Mouse (Mus musculus) gastrocnemius, postnatal 36 days (tissue): ENCODE data around the gene Rpl41. TPM values are rescaled to one million over a fixed set of nuclear protein-coding genes. Genes with fewer than 3 reads are reported as not detected.
"Not testable (repeated sequence)": the region's sequence is repeated elsewhere in the genome, so short reads cannot be mapped to it uniquely, and the experiment has no call there.

Experiments used
- DNase-seq, 2 experiments: peaks; one replicate each; pipeline ENCODE4 v3.0.0; 2022
- intact Hi-C: fragments of 180-260 bp; cut with DNase I; formaldehyde crosslinking; loops from one replicate; pipeline ENCODE4 v1.15.1; 2025
- total RNA-seq, 2 experiments: library from RNA; stranded (reverse); gene quantifications; 2 replicates each; pipeline ENCODE4 v1.2.3; 2021

Gene Rpl41
- total RNA-seq, 2 experiments from 2014 or later, result 857 to 980 TPM

DNA sequence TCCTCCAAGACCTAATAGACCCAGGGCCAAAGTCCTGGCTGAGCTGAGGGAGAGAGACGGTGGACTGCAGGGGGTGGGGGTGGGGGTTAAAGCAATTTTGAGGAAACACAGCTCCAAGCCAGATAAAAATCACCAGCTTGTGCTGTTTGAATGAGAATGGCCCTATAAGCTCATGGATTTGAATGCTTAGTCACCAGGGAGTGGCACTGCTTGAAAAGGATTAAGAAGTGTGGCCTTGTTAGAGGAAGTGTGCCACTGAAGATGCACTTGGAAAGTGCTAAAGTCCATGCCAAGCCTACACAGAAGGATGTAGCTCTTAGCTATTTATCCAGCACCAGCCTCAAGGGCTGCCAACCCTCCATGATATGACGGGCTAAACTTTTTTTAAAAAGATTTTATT is 13.9 kb downstream of the Rpl41 start:
- DNase-seq, result no peak
- intact Hi-C loops, result loop anchor here (2.0 kb wide), 2 partner anchors 14 to 76 kb away; partner anchors contain the start of gene Smarcc2

DNA sequence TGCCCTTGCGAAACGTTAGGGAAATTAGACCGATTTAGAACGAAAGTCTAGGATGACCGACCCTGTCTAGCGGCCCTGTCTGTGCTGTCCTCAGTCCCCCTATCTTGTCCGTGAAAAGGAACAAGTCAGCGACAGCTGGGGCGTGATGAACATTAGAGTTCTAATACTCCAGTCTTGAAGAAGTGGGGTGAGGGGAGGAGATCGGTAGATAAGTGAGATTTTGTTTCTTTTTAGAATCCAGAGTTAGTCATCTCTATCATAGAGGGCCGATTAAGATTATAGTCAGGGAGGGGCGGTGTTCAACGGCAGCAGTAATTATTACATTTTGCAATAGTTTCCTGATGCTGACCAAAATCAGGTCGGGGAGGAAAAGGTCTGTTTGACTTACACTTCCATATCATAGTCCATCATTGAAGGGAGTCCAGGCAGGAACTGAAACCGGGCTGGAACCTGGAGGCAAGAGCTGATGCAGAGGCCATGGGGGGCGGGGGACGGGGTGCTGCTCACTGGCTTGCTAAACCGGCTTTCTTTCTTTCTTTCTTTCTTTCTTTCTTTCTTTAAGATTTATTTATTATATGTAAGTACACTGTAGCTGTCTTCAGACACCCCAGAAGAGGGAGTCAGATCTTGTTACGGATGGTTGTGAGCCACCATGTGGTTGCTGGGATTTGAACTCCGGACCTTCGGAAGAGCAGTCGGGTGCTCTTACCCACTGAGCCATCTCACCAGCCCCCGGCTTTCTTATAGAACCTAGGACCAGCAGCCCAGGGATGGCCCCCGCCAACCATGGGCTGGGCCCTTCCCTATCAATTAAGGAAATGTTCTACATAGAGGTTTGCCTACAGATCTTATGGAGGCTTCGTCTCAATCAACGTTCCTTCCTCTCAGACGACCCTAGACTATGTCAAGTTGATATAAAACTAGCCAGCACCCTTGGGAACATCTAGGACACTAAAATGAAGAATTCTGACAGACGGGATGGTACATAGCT is 22.4 kb downstream of the Rpl41 start:
- intact Hi-C loops, result no loop called here

DNA sequence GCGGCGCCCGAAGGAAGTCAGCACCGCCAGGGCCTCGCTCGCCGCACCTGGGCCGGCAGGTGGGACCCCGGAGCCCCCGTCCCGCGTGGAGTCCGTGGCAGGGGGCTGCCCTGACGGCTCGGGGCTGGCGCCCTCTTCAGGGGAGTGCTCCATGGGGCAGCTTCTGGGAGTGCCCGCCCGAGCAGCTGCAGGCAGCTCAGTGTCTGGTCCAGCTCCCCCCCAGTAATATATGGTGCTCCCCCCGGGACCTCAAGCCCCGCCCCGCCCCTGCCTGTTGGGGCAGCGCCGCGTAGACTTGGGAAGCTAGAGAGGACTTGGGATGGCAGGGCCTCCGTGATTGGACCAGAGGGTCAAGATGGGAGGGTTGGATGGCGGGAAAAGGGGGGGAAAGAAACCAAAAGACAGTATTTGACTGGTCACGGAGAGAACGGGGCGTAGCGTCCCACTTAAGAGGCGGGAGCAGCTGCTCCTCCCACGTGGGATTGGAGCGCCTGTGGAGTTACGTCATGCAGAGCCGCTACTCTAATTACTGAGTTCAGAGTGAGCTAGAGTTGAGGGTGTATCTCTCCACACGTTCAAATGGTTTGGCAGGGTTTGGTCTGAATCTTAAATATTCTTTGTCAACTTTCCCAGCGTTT is 23.3 kb downstream of the Rpl41 start, which contains the start of gene Esyt1:
TSS of gene Esyt1 (minus strand) at position 201 of the 638 bp plus-strand sequence.
- peak; percentile 84 to 91 for DNase-seq
- intact Hi-C loops, result no loop called here

More for the DNA sequence above, 22.4 kb downstream of the Rpl41 start:
- DNase-seq, result no peak

DNA sequence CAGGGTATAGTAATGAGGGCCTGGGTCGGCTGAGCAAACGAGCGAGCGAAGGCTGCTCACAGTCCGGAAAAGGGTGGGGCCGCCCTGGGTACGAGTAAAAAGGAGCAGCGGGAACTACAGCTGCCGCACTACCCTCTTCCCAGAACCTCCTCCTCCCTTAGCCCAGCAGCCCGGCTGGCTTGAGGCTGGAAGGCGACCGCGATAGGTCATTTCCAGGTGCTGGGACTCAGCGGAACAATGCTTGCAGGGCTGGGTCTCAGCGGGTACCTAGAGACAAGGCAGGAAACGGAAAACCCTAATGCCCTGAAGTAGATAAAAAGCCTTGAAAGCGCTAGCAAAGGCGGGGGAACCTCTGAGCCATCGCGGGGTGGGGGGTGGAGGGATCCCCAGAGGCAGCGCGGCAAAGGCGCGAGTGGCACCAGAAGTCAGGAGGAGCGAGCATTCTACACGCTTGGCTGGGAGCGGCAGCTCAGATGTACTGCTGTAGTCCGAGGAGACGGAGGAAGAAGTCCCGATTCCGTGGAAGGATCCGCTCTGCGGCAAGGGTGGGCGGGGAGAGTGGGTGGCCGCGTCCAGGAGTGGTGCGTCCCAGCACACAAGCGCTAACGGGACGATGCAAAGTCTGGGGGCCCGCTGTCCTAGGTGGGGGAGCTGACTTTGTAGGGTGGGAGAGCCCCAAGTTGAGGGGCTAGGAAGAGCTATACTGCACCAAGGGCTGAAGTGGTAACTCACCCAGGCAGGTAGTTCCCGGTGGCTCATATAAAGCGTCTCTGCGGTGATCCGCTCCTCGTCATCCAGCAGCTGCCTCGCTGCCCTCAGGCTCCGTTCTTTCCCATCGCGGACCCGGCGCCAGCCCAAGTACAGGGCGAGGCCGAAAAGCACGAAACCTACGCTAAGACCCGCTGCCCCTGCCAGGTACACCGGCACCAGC is 24.1 kb downstream of the Rpl41 start:
- peak; percentile 23 to 54 for DNase-seq
- intact Hi-C loops, result no loop called here

DNA sequence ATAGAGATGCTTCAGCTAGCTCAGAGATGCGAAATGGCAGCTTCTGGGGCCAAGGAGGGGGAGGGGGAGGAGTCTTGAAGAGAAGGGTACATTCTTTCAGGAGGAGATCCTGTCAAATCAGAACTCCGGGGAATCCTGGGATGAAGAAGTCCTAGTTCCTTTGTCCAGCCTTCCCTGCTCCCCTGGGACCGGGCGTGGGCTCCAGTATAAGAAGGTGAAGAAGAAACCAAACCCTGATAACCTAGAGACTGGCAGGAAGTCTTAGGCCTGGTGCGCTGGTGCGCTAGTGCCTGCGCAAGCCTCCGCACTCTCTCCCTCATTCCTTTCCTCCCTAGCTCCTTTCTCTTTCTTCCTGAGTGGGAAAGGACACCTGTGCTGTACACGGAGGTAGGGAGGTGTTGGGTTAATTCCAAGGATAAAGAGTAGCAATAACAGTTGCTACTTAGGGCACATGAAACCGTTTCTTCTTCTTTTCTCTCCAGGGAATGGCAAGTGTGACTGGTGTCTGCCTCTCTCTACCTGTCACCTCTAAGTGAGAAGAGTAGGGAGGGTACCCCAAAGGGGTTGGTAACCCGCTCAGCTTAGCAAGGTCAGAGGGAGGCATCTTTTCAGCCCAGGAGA is 24.9 kb downstream of the Rpl41 start:
- intact Hi-C loops, result no loop called here

DNA sequence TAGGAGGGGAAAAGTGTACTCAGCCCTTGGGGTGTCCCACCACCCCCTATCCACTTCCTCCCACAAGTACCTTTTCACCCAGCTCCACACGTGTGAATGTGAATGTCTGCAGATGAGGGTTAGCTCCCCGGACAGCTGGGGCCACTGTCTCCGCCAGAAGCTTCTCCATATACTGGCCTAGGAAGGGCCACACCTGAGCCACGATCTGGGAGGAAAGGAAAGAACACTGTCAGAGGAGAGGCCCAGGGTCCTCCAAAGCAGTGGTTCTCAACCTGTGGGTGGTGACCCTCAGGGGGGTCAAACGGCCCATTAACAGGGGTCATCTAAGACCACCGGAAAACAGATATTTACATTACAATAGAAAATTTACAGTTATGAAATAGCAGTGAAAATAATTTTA is 26.8 kb downstream of the Rpl41 start:
- no peak for DNase-seq
- intact Hi-C loops, result no loop called here

More for the DNA sequence above, 24.9 kb downstream of the Rpl41 start:
- DNase-seq, result no peak

DNA sequence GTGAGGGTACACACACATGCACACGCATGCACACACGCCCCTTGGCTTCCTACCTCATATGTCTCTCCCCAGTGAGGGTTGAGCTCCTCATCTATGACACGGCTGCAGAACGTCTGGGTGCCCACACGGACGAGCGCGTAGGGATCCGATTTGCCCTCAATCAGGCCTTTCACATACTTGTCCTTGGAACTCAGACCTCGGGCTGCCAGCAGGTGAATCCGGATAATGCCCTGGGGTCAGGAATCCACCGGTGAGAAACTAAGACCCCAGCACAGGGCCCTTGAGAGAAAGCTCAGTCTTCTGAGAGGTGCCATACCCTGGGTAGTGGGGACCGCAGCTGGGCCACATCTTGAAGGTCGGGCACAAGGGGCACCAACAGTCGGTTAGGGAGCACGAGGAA is 28.5 kb downstream of the Rpl41 start:
- DNase-seq, result no peak
- intact Hi-C loops, result loop anchor here (2.0 kb wide), 1 partner anchor 14 kb away; no protein-coding TSS in a partner anchor

DNA sequence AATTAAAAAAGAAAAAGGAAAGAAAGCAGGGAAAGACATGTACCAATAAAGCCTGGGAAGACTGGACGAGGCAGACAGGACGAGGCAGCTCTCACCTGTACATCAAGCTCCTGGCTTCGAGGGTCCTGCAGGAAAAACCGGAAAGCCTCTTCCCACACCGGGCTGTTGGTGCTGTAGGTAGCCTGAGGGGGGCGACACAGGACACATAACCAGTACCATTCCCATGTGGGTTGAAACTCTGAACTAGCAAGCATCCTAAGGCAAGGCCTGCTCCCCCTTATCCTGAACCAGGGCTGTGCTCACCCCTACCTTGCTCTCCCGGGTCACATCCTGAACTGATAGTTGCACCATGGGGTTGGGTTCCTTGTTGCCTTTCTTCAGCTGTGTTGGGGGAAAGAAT is 30.3 kb downstream of the Rpl41 start:
- no peak for DNase-seq

DNA sequence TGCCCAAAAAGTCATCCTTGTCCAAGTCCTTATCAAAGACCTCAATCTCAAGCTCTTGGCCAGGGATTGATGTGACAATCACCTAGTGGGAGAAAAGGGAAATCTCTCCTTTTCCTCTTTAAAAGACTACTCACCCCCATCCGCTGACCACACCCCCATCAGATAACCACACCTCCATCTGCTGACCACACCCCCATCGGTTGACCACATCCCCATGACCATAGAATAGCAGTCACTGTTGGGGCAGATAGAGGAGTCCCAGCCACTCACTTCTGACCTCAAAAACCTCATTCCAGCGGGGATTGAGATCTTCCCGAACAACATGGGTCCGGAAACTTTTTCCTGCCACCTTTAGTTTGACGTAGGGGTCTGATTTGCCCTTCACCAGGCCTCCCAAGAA is 32.4 kb downstream of the Rpl41 start:
- intact Hi-C loops, result no loop called here
- no peak for DNase-seq

More for the DNA sequence above, 30.3 kb downstream of the Rpl41 start:
- intact Hi-C loops, result no loop called here

DNA sequence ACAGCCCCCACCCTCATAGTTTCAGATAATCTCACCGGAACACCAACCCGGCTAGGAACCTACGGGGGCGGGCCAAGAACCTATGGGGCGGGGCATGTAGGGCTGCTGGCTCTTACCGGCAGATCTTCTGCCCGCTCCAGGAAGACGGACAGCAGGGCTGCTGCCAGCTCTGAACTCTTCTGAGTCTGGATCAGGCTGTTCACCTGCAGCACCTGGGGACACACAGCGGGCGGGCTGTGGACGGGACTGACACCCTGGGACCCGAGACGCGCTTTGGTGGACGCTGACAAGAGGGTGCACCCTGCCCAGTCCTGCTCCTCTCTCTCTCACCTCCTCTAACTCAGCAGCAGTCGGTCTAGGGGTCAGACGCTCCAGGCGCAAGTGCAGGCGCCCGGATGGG is 33.1 kb downstream of the Rpl41 start:
- intact Hi-C loops, result no loop called here
- no peak for DNase-seq

DNA sequence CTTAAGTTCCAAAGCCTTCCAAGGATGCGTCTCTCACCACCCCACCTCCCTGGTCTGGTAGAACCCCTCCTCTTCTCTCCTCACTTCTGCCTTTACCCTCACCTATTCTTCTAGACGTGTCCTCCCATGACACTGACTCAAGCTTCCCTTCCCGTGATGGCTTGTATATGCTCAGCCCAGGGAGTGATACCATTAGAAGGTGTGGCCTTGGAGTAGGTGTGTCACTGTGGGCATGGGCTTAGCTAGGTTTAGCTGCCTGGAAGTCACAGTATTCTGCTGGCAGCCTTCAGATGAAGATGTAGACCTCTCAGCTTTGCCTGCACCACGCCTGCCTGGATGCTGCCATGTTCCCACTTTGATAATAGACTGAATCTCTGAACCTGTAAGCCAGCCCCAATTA is 34.1 kb downstream of the Rpl41 start:
- no peak for DNase-seq
- intact Hi-C loops, result no loop called here

DNA sequence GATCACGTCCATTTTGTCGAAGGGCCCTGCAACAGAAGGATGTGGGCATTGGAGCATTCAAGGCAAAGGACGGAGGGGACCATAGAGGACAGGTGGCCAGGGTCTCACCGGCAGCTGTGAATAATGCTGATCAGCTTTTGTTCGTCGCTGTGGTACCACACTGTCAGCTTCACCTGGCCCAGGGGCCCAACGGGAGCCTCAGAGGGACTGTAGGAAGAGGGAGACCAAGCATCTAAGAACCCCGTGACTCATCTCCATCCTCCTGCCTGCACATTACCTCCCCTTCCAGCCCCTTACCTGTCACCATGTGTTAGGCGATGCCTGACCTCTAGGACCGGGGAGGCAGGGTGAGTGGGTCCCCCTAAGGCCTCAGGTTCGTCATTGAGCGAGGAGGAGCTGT is 37.3 kb downstream of the Rpl41 start:
- no peak for DNase-seq
- intact Hi-C loops, result no loop called here

DNA sequence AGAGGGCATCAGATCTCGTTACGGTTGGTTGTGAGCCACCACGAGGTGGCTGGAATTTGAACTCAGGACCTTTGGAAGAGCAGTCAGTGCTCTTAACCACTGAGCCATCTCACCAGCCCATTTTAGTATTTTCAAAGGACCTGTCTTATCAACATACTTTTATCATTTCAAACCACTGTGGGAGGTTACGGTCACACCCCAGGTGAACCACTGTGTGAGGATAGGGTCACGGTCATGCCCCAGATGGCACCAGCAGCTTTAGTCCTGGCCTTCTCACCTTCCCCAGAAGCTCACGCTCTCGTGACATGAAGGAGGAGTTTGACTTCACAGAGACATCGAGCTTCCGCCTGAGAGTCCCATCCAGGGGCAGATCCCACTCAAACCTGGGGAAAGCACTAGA is 37.9 kb downstream of the Rpl41 start:
- intact Hi-C loops, result no loop called here
- DNase-seq, result no peak

DNA sequence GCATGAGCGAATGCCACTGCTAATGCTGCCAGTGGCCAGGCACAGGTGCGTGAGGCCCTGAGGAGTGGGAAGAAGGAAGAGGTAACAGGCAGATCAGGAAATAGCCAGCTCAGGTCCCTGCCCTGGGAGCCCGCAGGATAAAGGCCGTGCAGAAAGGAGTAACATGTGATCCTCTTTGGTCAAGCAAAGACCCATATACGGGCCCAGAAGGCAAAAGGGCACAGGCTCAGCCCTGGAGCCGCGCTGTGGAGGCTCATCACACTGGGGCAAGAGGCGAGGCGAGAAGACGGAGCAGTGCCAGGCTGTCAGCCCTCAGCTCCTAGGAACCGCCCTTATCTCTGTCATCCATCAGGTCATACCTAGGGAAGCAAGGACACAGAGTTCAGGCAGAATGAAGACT is 38.8 kb downstream of the Rpl41 start:
- no peak for DNase-seq
- intact Hi-C loops, result no loop called here

DNA sequence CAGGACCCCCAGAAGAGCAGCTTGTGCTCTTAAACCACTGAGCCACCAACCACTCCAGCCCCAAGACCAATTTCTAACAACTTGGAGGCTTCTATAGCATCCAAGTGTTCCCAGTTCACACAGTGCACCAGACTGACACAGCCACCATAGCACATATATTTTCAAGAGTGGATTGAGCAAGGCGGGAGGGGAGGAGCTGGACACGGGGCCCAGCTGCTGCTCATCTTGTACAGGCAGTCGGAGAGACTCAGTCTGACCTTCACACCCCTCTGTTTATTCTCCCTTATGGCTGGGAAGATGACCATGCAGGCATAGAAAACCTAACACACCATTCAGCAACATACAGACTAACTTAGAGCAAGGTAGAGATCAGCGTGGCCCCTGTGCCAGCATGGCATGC is 39.3 kb downstream of the Rpl41 start:
- DNase-seq, result no peak
- intact Hi-C loops, result no loop called here

DNA sequence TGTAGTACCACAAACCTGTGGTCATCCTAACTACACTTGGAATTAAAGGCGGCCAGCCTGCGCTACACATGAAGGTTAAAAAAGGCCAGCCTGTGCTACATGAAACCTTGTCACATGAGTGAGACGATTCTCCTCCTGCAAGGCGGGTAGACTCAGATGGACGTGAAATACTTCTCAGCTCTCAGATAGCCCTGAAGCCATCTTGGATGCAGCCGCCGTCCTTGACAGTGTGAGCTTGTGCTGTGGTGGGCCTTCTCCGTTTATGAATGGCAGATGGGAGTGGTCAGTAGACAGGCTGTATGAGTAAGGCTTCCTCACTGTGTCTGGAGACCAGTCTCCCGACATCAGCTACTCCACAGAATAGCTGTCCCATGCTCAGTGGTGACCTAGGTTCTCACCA is 39.9 kb downstream of the Rpl41 start:
- intact Hi-C loops, result no loop called here
- no peak for DNase-seq

DNA sequence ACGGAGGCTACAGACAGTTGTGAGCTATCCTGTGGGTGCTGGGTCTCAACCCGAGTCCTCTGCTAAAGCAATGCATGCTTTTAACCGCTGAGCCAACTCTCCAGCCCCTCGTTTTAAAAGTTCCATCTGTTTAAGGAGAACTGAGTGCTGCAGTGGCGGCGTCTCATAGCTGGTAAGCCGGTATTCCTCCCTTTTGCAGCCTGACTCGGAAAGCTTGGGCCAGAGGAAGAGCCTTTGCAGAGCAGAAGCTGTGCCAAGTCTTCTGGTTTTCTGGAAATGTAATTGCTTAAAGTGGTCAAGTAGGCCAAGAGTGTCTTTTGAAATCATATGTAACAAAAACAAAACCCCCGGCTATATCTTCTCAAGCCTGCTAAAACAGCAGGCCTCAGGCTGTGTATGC is 40.8 kb downstream of the Rpl41 start:
- no peak for DNase-seq
- intact Hi-C loops, result no loop called here

DNA sequence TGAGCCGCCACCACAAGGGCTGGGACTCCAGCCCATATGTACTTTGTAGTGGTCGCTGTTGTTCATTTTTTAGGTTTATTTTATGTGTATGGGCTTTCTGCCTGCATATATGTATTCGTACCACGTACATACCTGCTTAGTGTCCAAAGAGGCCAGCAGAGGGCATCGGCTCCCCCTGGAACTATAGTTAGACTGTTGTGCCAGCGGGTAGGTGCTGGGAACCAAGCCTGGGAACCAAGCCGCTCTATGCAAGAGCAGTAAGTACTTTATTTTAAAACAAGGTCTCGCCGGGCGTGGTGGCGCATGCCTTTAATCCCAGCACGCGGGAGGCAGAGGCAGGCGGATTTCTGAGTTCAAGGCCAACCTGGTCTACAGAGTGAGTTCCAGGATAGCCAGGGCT is 43.1 kb downstream of the Rpl41 start:
- intact Hi-C loops, result no loop called here

DNA sequence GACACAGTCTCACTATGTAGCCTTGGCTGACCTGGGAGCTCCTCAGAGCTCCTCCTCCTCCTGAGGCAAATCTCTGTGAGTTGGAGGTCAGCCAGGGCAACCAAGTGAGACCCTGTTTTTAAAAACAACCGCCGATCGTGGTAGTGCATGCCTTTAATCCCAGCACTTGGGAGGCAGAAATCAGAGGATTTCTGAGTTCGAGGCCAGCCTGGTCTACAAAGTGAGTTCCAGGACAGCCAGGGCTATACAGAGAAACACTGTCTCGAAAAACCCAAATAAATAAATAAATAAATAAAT is 43.8 kb downstream of the Rpl41 start:
- DNase-seq, intact Hi-C loops: not testable (repeated sequence)

More for the DNA sequence above, 43.1 kb downstream of the Rpl41 start:
- no peak for DNase-seq
